Mouse (Mus musculus) bone marrow, adult 2 months (tissue): Measurements from ENCODE around the gene Nrl.

Experiments used
- CTCF ChIP-seq: fragments of 200-500 bp; IDR thresholded peaks from 2 replicates; pipeline ENCODE4 v1.5.1; 2011; ENCODE audit warnings: low read length, control low read depth; ENCODE audit not compliant: control insufficient read depth, insufficient read depth
- POLR2A ChIP-seq: fragments of 200-500 bp; IDR thresholded peaks from 2 replicates; pipeline ENCODE4 v1.6.1; 2011; ENCODE audit warnings: low read depth, mild to moderate bottlenecking, control low read depth, low read length, borderline replicate concordance; ENCODE audit not compliant: control insufficient read depth

DNA sequence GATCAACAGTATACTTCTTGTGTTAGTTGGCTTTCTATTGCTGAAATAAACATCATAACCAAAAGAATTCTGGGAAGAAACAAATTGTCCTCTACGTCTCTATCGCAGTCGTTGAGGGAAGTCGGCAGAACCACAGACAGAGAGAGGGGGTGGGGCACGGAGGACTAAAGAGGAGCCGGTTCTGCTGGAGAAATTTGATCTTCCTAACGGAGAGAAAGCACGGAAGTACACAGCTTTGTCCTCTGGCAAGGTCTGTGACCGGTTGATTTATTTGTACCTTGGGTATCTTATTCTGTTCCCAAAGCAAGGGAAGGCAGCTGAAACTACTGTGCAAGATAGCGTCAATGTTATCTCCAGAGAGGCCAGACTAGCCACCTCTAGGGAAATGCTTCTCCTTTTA lies 54.0 kb downstream of the Nrl start:
- TF ChIP-seq CTCF = no peak
- no peak for TF ChIP-seq POLR2A
